ENCODE assay signal across 16 mouse cellular contexts in the genomic region with DNA sequence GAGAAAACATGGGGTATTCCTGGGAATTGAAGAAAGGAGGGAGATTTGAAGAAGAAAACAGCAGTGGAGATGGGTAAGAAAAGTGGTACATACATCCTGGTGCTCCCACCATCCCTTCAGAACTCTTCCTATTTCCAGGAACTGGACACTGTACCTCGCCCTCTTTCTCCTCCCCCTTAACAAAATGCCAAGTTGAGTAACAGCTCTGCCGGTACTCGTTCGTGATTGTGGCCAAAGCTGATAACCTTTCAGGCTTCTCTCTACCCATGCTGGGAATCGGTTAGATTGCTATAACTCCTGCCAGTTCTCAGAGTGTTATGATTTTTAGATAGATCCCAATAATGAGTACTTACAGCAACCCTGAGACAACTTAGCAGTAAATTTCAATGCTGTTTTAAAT. TPM values are rescaled to one million over a fixed set of nuclear protein-coding genes. Genes with fewer than 3 reads are reported as not detected.
"Had no signal": no experiment of that assay in that cellular context is flagged by ENCODE, and none has a peak within 500 bp of the region (broad histone marks: within the 10 kb centered on the region; RNA-seq: fewer than 3 reads in every experiment).

No protein-coding gene starts in this region.

- DNase-seq: kidney, adult 11 months; kidney, adult 8-10 months; kidney, postnatal 25 days; left cerebral cortex, postnatal 4 days; liver, embryonic 13.5 days; lung, adult 2 months; retina, postnatal 1 day; thymus, adult 18-20 months; thymus, postnatal 36 days had no signal

- H3K4me1 ChIP-seq: intestine, embryonic 15.5 days; limb, embryonic 12.5 days; limb, embryonic 15.5 days; midbrain, embryonic 12.5 days; midbrain, embryonic 15.5 days; neural tube, embryonic 13.5 days had no signal

- H3K36me3 ChIP-seq: intestine, embryonic 15.5 days; limb, embryonic 12.5 days; limb, embryonic 15.5 days; liver, embryonic 13.5 days; midbrain, embryonic 12.5 days; midbrain, embryonic 15.5 days; neural tube, embryonic 13.5 days had no signal

- H3K27me3 ChIP-seq: intestine, embryonic 15.5 days; limb, embryonic 12.5 days; limb, embryonic 15.5 days; liver, embryonic 13.5 days; midbrain, embryonic 12.5 days; midbrain, embryonic 15.5 days; neural tube, embryonic 13.5 days had no signal

- H3K4me3 ChIP-seq: intestine, embryonic 15.5 days; limb, embryonic 12.5 days; limb, embryonic 15.5 days; liver, embryonic 13.5 days; midbrain, embryonic 12.5 days; midbrain, embryonic 15.5 days; neural tube, embryonic 13.5 days had no signal

- H3K27ac ChIP-seq: intestine, embryonic 15.5 days; limb, embryonic 12.5 days; limb, embryonic 15.5 days; liver, embryonic 13.5 days; midbrain, embryonic 12.5 days; midbrain, embryonic 15.5 days; neural tube, embryonic 13.5 days had no signal

- ATAC-seq: intestine, embryonic 15.5 days; midbrain, embryonic 15.5 days had no signal

- H3K4me2 ChIP-seq: intestine, embryonic 15.5 days; limb, embryonic 12.5 days; limb, embryonic 15.5 days; liver, embryonic 13.5 days; midbrain, embryonic 12.5 days; midbrain, embryonic 15.5 days; neural tube, embryonic 13.5 days had no signal

- H3K9ac ChIP-seq: intestine, embryonic 15.5 days; limb, embryonic 12.5 days; limb, embryonic 15.5 days; liver, embryonic 13.5 days; midbrain, embryonic 12.5 days; midbrain, embryonic 15.5 days; neural tube, embryonic 13.5 days had no signal

RNA-seq across cellular contexts. Expression of gene Prg4, which starts 7.0 kb away (rescaled TPM):
- polyA plus RNA-seq: small intestine, adult 2 months had no signal
